Mouse (Mus musculus) cerebellum, postnatal 4 days (tissue): ENCODE results near the gene Hmgxb4.

ENCODE experiments used
- DNase-seq, 2 experiments: peaks; one replicate each; pipeline ENCODE4 v3.0.0; 2022; ENCODE audit warnings: low spot score in 2 of 2, mixed read lengths in 1 of 2

The Hmgxb4 gene

GRCm38 (mm10) chr8:75018274-75018972 lies 25.3 kb downstream of the Hmgxb4 start:
- no peak for DNase-seq

GRCm38 (mm10) chr8:75023660-75024316 lies 30.6 kb downstream of the Hmgxb4 start:
- no peak for DNase-seq

- DNase-seq, result no peak
Observed at GRCm38 (mm10) chr8:75025809-75026208, 32.7 kb downstream of the Hmgxb4 start.

- no peak for DNase-seq
Observed at GRCm38 (mm10) chr8:75030453-75031024, 37.4 kb downstream of the Hmgxb4 start.

- no peak for DNase-seq
Observed at GRCm38 (mm10) chr8:75032961-75033360, 39.8 kb downstream of the Hmgxb4 start.

- DNase-seq, result peak; percentile 98 to 100
Observed at GRCm38 (mm10) chr8:75033511-75034243, 40.5 kb downstream of the Hmgxb4 start, which contains the start of gene Tom1. Tom1 (plus strand) TSS chr8:75033705.

- DNase-seq, result no peak
Observed at GRCm38 (mm10) chr8:75034285-75034684, 41.1 kb downstream of the Hmgxb4 start.

- DNase-seq, result no peak
Observed at GRCm38 (mm10) chr8:75035640-75036039, 42.5 kb downstream of the Hmgxb4 start.

GRCm38 (mm10) chr8:75038497-75038896 lies 45.3 kb downstream of the Hmgxb4 start:
- no peak for DNase-seq

GRCm38 (mm10) chr8:75039754-75040153 lies 46.6 kb downstream of the Hmgxb4 start:
- DNase-seq, result no peak

- no peak for DNase-seq
Observed at GRCm38 (mm10) chr8:75042171-75042570, 49.0 kb downstream of the Hmgxb4 start.

GRCm38 (mm10) chr8:75042974-75043373 lies 49.8 kb downstream of the Hmgxb4 start:
- DNase-seq, result no peak

GRCm38 (mm10) chr8:75046303-75046702 lies 53.1 kb downstream of the Hmgxb4 start:
- no peak for DNase-seq

GRCm38 (mm10) chr8:75047784-75048183 lies 54.6 kb downstream of the Hmgxb4 start:
- no peak for DNase-seq

GRCm38 (mm10) chr8:75053342-75053741 lies 60.2 kb downstream of the Hmgxb4 start:
- no peak for DNase-seq

- DNase-seq, result no peak
Observed at GRCm38 (mm10) chr8:75055673-75056072, 62.5 kb downstream of the Hmgxb4 start.

GRCm38 (mm10) chr8:75060022-75060421 lies 66.9 kb downstream of the Hmgxb4 start:
- DNase-seq, result no peak

GRCm38 (mm10) chr8:75060815-75061214 lies 67.7 kb downstream of the Hmgxb4 start:
- no peak for DNase-seq

GRCm38 (mm10) chr8:75063290-75063689 lies 70.1 kb downstream of the Hmgxb4 start:
- no peak for DNase-seq

GRCm38 (mm10) chr8:75064790-75065189 lies 71.6 kb downstream of the Hmgxb4 start:
- no peak for DNase-seq

GRCm38 (mm10) chr8:75067287-75067686 lies 74.1 kb downstream of the Hmgxb4 start:
- DNase-seq, result no peak

GRCm38 (mm10) chr8:75070297-75070696 lies 77.1 kb downstream of the Hmgxb4 start:
- no peak for DNase-seq
